Mouse (Mus musculus): ENCODE measurements around the gene Bet1l. TPM values are rescaled to one million over a fixed set of nuclear protein-coding genes. Genes with fewer than 3 reads are reported as not detected.

Gene Bet1l
- total and polyA plus RNA-seq, 3 experiments, result 13.1 to 24.3 (median 13.8) TPM

DNA sequence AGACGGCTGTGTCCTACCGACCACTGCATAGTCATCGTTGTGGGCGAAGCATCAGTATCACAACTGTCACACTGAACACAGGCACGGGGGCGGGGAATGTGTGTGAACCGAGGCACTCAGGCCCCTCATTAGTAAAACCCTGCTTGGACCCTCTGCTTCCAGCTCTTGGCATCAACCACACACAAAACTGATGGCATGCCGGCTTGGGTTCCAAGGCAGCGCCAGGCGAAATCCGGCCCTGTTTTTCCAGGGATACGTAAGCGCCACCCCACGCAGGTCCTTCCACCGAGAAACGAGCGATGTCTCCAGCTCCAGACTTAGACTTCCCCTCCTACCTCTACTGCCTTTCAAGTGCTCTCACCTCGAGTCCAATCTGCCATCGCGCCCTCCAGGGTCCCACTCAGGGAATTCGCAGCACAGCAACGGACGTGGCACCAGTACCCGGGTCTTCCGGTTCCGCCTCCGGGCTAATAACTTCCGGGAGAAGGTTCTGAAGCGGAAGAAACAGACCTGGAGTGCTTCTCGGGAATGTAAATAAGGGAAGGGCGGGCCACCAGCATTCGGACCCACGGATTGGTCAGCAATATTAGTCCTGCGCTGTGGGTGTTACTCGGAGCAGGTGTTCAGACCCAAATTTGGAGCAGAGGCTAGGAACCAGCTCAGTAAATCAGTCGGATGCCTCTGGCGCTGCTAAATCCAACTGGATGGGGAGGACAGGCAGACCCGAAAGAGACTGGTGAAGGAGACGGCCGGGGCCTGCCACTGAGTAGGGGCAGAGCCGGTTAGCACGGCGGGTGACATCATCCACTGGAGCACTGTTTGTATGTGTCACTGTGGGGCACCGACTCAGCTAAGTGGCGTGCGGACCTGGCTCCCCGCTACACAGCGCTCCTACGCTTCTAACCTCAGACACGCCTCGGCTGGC, 1.3 kb downstream of the Bet1l start, which contains the start of gene Gm45785 (continued):
- no peak for TF ChIP-seq ZC3H11A (IDR thresholded peaks at IDR 0.05; ENCODE audit: low read depth, low read length)
- TF ChIP-seq USF1 (IDR thresholded peaks at IDR 0.05; ENCODE audit: low read depth, low read length), result no peak; the same call in 1 of the 2 replicates
- TF ChIP-seq EP300 (IDR thresholded peaks at IDR 0.05; ENCODE audit: low read length), result no peak
- TF ChIP-seq TCF12 (IDR thresholded peaks at IDR 0.05; ENCODE audit: low read depth, low read length), result peak; percentile 86
- no peak for TF ChIP-seq CHD1 (IDR thresholded peaks at IDR 0.05; ENCODE audit: low read depth, low read length)
- peak; percentile 76 for TF ChIP-seq NELFE (IDR thresholded peaks at IDR 0.05; ENCODE audit: low read depth, low read length)
- TF ChIP-seq KAT2A (IDR thresholded peaks at IDR 0.05; ENCODE audit: insufficient replicate concordance, low read length), result peak; percentile 87; the same call in 1 of the 2 replicates
- peak; percentile 57 for TF ChIP-seq NRF1 (IDR thresholded peaks at IDR 0.05; ENCODE audit: low read depth, low read length)

DNA sequence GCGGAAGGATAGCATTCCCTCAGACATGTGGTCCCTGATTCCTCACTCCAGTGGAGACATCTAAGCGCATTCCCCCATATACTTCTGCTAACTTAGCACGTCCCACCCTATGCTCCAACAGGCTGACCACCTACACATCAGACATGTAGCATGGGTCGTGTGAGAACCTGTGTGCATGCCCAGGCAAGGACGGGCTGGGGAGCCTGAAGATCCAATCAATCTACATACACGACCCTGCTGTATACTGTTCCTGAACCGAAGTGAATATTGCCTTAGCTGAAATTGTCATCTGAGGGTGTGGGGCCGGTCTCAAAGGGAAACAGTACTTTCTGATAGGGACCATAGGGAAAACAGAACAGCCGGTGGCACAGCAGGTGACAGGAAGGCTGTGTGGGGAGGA, 2.2 kb downstream of the Bet1l start:
- Histone ChIP-seq H3K9ac (ENCODE audit: insufficient read depth, low read depth) (peak overlapping the region; percentile 83), H3K36me3 (replicated peaks in 1 of 2; ENCODE audit: control insufficient read depth in 1 of 2, insufficient read depth in 1 of 2, low read length in 1 of 2) (peaks cover 47 to 66% of the 10 kb centered on the region in 2 experiments), H3K27ac (ENCODE audit: insufficient read depth, low read depth) (no peak overlapping the region), H3K4me3 (replicated peaks in 1 of 3; ENCODE audit: low read depth in 2 of 3, low read length in 2 of 3, poor library complexity in 1 of 3) (peak overlapping the region; percentile 84 to 98 (median 86)), H3K27me3 (replicated peaks) (no peaks in the 10 kb centered on the region), H3K79me2 (replicated peaks; ENCODE audit: control insufficient read depth, extremely low read depth, insufficient read depth, poor library complexity, severe bottlenecking) (peaks cover 33% of the 10 kb centered on the region), H3K4me1 (ENCODE audit: control insufficient read depth in 1 of 2, insufficient read depth in 2 of 2) (peaks cover 21 to 33% of the 10 kb centered on the region in 2 experiments), H3K4me2 (ENCODE audit: insufficient read depth, low read depth, poor library complexity, severe bottlenecking) (peak overlapping the region; percentile 81), H3K9me3 (replicated peaks; ENCODE audit: low read length) (no peaks in the 10 kb centered on the region)
- dilution Hi-C loops (cut with MboI; ENCODE audit: extremely low pct_ligation_motif_present, extremely low pct_unique_long_range_greater_than_20kb, low sequenced_read_pairs) (no loop called here), in situ Hi-C loops (cut with MboI; ENCODE audit: low pct_ligation_motif_present, low pct_unique_long_range_greater_than_20kb, low sequenced_read_pairs) (no loop called here)
- DNase-seq (ENCODE audit: extremely low read depth), result no peak
- no peak for TF ChIP-seq UBTF (IDR thresholded peaks at IDR 0.05; ENCODE audit: low read depth, low read length)
- no peak for TF ChIP-seq PAX5 (IDR thresholded peaks at IDR 0.05; ENCODE audit: low read length)
- TF ChIP-seq IRF4 (IDR thresholded peaks at IDR 0.05; ENCODE audit: low read depth, low read length), result no peak
- no peak for TF ChIP-seq MAZ (IDR thresholded peaks at IDR 0.05; ENCODE audit: low read depth, low read length)
- TF ChIP-seq MXI1 (IDR thresholded peaks at IDR 0.05; ENCODE audit: low read depth, low read length), result no peak
- no peak for TF ChIP-seq HCFC1 (IDR thresholded peaks at IDR 0.05; ENCODE audit: low read depth, low read length)
- no peak for TF ChIP-seq USF2 (conservative IDR thresholded peaks at IDR 0.05; ENCODE audit: low read depth, low read length)
- TF ChIP-seq TCF12 (IDR thresholded peaks at IDR 0.05; ENCODE audit: low read depth, low read length), result no peak

DNA sequence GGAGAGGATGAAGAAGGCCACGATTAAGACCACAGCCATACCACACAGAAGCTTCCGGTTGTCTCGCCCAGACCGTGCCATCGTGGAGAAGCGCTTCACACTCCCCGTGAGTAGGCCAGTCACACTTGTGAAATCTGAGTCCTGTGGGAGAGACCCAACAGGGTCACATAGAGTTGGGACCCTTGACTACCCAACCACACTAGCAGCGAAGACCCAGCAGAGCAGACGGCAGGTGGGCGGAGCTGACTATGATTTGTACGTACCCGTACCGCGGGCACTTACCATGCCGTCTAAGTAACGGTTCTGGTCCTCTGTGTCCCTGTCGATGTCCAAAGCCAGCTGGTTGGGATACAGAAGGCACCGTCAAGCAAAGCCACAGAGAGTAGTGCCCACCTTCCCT, 2.9 kb downstream of the Bet1l start:
- Histone ChIP-seq H3K9ac (ENCODE audit: insufficient read depth, low read depth) (no peak overlapping the region), H3K27me3 (replicated peaks) (no peaks in the 10 kb centered on the region), H3K79me2 (replicated peaks; ENCODE audit: control insufficient read depth, extremely low read depth, insufficient read depth, poor library complexity, severe bottlenecking) (peaks cover 28% of the 10 kb centered on the region), H3K27ac (ENCODE audit: insufficient read depth, low read depth) (no peak overlapping the region), H3K4me1 (ENCODE audit: control insufficient read depth in 1 of 2, insufficient read depth in 2 of 2) (peaks cover 16 to 26% of the 10 kb centered on the region in 2 experiments), H3K4me3 (replicated peaks in 1 of 3; ENCODE audit: low read depth in 2 of 3, low read length in 2 of 3, poor library complexity in 1 of 3) (no peak overlapping the region), H3K4me2 (ENCODE audit: insufficient read depth, low read depth, poor library complexity, severe bottlenecking) (no peak overlapping the region), H3K9me3 (replicated peaks; ENCODE audit: low read length) (no peaks in the 10 kb centered on the region), H3K36me3 (replicated peaks in 1 of 2; ENCODE audit: control insufficient read depth in 1 of 2, insufficient read depth in 1 of 2, low read length in 1 of 2) (peaks cover 44 to 60% of the 10 kb centered on the region in 2 experiments)
- no peak for TF ChIP-seq ZNF384 (IDR thresholded peaks at IDR 0.05; ENCODE audit: low read depth, low read length)
- TF ChIP-seq MAX (IDR thresholded peaks at IDR 0.05; ENCODE audit: low read length), result no peak
- no peak for TF ChIP-seq ETS1 (conservative IDR thresholded peaks at IDR 0.05; ENCODE audit: low read depth, low read length)
- TF ChIP-seq MAFK (IDR thresholded peaks at IDR 0.05; ENCODE audit: insufficient replicate concordance, low read length), result no peak
- no peak for TF ChIP-seq TBP (conservative IDR thresholded peaks at IDR 0.05; ENCODE audit: low read depth, low read length)
- no peak for TF ChIP-seq KAT2A (IDR thresholded peaks at IDR 0.05; ENCODE audit: insufficient replicate concordance, low read length)
- TF ChIP-seq JUN (IDR thresholded peaks at IDR 0.05; ENCODE audit: insufficient read depth, low read depth, low read length), result no peak
- no peak for TF ChIP-seq E2F4 (IDR thresholded peaks at IDR 0.05; ENCODE audit: insufficient replicate concordance, low read depth, low read length)
- no peak for TF ChIP-seq IRF4 (IDR thresholded peaks at IDR 0.05; ENCODE audit: low read depth, low read length)
- TF ChIP-seq BHLHE40 (IDR thresholded peaks at IDR 0.05; ENCODE audit: low read depth, low read length), result no peak
- no peak for TF ChIP-seq UBTF (IDR thresholded peaks at IDR 0.05; ENCODE audit: low read depth, low read length)
- no peak for TF ChIP-seq NRF1 (IDR thresholded peaks at IDR 0.05; ENCODE audit: low read depth, low read length)
- no peak for DNase-seq (ENCODE audit: extremely low read depth)
- in situ Hi-C loops (cut with MboI; ENCODE audit: low pct_ligation_motif_present, low pct_unique_long_range_greater_than_20kb, low sequenced_read_pairs) (no loop called here), dilution Hi-C loops (cut with MboI; ENCODE audit: extremely low pct_ligation_motif_present, extremely low pct_unique_long_range_greater_than_20kb, low sequenced_read_pairs) (no loop called here)

All from CH12.LX (cell line).